Mouse (Mus musculus) ZHBTc4 (cell line): ENCODE data around the gene Ugt2b5.
"Not testable (repeated sequence)": the region's sequence is repeated elsewhere in the genome, so short reads cannot be mapped to it uniquely, and the experiment has no call there.

Experiments
- DNase-seq: peaks from one replicate; pipeline ENCODE4 v3.0.0-alpha.2; 2011; ENCODE audit warnings: low read depth, low spot score

Gene Ugt2b5

GRCm38 (mm10) chr5:87140196-87140595 is at the start of gene Ugt2b5:
Ugt2b5 (minus strand) TSS chr5:87140318.
- DNase-seq, result not testable (repeated sequence)

GRCm38 (mm10) chr5:87175780-87176179 is 35.7 kb upstream of the Ugt2b5 start:
- DNase-seq, result not testable (repeated sequence)

- DNase-seq, result no peak
These were observed 34.6 kb upstream of the Ugt2b5 start for GRCm38 (mm10) chr5:87174671-87175070.

GRCm38 (mm10) chr5:87147741-87148454 is 7.8 kb upstream of the Ugt2b5 start:
- no peak for DNase-seq

GRCm38 (mm10) chr5:87142865-87143456 is 2.8 kb upstream of the Ugt2b5 start:
- DNase-seq, result peak; percentile 68

- DNase-seq, result not testable (repeated sequence)
These were observed 36.4 kb downstream of the Ugt2b5 start for GRCm38 (mm10) chr5:87103697-87104096.

GRCm38 (mm10) chr5:87092346-87093027 is 47.6 kb downstream of the Ugt2b5 start, which contains the start of gene Ugt2b36:
Ugt2b36 (minus strand) TSS chr5:87092555.
- no peak for DNase-seq

GRCm38 (mm10) chr5:87091111-87091510 is 49.0 kb downstream of the Ugt2b5 start:
- DNase-seq, result no peak

- DNase-seq, result no peak
These were observed 50.9 kb downstream of the Ugt2b5 start for GRCm38 (mm10) chr5:87089264-87089663.

GRCm38 (mm10) chr5:87086269-87086668 is 53.8 kb downstream of the Ugt2b5 start:
- DNase-seq, result no peak
